Mouse (Mus musculus): ENCODE measurements around the gene Gapvd1. TPM values are rescaled to one million over a fixed set of nuclear protein-coding genes. Genes with fewer than 3 reads are reported as not detected.

Gapvd1 gene
- polyA plus RNA-seq, 1 experiment from 2014 or later, result 39.0 TPM

DNA sequence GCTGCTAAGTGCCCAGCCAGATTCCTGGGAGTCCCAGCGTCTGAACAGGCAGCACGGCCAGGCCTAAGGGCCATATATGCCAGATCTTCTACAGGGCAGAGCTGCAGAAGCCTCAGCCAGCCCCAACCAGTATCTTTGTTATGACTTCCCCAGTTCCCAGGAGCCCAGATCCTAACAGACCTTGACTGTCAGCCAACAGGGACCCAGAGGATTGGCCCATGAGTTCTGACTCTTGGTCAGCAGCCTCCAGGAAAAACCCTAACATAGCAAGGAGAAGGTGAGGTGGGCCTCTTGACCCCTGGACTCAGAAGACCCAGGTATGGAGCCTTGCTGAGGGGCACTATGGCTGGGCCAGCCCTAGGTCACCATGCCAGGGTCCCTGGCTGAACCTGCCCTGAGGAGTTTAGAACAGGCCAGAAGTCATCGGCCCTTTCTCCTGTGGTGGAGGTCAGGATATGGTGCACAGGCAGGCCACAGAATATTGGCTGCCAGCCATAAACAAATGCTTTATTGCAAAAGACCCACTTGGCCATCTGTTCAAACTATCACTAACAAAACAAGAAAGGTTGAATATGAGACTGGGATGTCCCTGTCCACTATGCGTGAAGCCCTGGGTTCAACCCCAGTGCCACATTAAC lies 126.0 kb downstream of the Gapvd1 start:
- Histone ChIP-seq H3K36me3 (replicated peaks; ENCODE audit: insufficient read depth, low read length) (peaks cover 3% of the 10 kb centered on the region; the same call in 1 of the 2 replicates), H3K4me3 (ENCODE audit: low read depth, low read length) (no peak overlapping the region), H3K4me1 (ENCODE audit: insufficient read depth) (peaks cover 10% of the 10 kb centered on the region), H3K9me3 (ENCODE audit: low read length) (no peaks in the 10 kb centered on the region), H3K27ac (ENCODE audit: low read depth) (no peak overlapping the region), H3K27me3 (ENCODE audit: insufficient read depth, low read length) (no peaks in the 10 kb centered on the region), H3K9ac (replicated peaks) (no peak overlapping the region), H3K4me2 (ENCODE audit: low read depth, low read length) (no peak overlapping the region)
- TF ChIP-seq CTCF (IDR thresholded peaks at IDR 0.05; ENCODE audit: low read depth), result no peak
- TF ChIP-seq EP300 (IDR thresholded peaks at IDR 0.05; ENCODE audit: low read depth), result no peak
- 61% methylated on average over 4 of the region's 4 CpGs for WGBS (ENCODE audit: insufficient replicate concordance)
- peak; percentile 73 for ATAC-seq
- no peak for DNase-seq

DNA sequence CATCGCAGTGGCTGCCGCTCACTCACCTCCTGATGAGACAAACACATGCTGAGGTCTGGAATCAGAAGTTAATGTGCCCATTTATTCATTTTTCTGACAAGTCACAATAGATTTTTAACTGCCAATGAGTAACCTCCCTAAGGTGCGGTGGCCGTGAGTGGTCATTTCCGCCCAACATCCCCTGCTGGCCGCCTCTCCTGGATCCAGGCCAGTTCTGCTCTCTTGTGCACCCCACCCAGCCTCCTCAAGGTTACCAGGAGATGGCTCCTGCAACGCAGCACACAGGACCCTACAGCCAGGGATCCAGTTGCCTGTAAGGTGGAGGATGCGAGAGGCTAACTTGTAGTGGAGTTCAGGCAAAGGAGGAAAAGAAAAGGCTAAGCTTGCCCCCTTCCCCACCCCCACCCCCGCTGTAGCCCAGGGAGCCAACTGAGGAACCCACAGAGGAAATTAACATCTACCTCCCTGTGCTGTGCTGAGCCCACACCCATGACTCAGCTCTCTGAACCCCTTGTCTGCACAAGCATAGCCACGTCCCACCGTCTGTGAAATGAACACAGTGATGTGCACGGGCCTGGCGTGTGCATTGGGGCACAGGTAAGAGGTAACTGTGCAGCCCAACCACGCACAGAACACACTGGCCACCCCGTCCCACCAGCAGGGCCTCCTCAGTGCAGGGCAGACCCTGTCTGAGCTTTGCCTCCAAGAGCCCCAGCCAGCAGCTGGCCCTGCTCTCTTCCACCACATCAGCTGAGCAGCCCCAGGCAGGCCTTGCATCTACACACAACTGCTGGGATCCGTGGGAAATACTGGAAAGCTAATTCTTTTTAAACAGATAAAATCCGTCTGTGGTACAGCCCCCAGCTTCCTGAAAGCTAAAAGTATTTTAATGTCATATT lies 127.5 kb downstream of the Gapvd1 start:
- H3K27ac ChIP-seq (ENCODE audit: low read depth), result no peak overlapping the region
- DNase-seq (no peak), ATAC-seq (no peak)
- no peak for TF ChIP-seq EP300 (IDR thresholded peaks at IDR 0.05; ENCODE audit: low read depth)
- TF ChIP-seq CTCF (IDR thresholded peaks at IDR 0.05; ENCODE audit: low read depth), result no peak
- WGBS (ENCODE audit: insufficient replicate concordance), result 55% methylated on average over 17 of the region's 17 CpGs
- peaks cover 5% of the 10 kb centered on the region; the same call in 1 of the 2 replicates for H3K36me3 ChIP-seq (replicated peaks; ENCODE audit: insufficient read depth, low read length)
- H3K27me3 ChIP-seq (ENCODE audit: insufficient read depth, low read length), result no peaks in the 10 kb centered on the region
- no peaks in the 10 kb centered on the region for H3K9me3 ChIP-seq (ENCODE audit: low read length)
- H3K4me2 ChIP-seq (ENCODE audit: low read depth, low read length), result no peak overlapping the region
- H3K4me3 ChIP-seq (ENCODE audit: low read depth, low read length), result no peak overlapping the region
- H3K9ac ChIP-seq (replicated peaks), result no peak overlapping the region
- H3K4me1 ChIP-seq (ENCODE audit: insufficient read depth), result peaks cover 10% of the 10 kb centered on the region

Other genes with a start within 250 kb of the Gapvd1 start
- gene Hspa5, start 16.7 kb upstream of the Gapvd1 start, polyA plus RNA-seq (2015; fragmentation: Nextera tagmentation; extraction: Ambion mirVana), result 384 and 424 TPM in 2 replicates
- 17.0 and 20.4 TPM in 2 replicates for gene Rabepk, start 44.7 kb upstream of the Gapvd1 start, polyA plus RNA-seq (2015; fragmentation: Nextera tagmentation; extraction: Ambion mirVana)
- 36.1 and 38.3 TPM in 2 replicates for gene Fbxw2, start 71.1 kb upstream of the Gapvd1 start, polyA plus RNA-seq (2015; fragmentation: Nextera tagmentation; extraction: Ambion mirVana)
- gene Gm34653, start 77.8 kb upstream of the Gapvd1 start, polyA plus RNA-seq (2015; fragmentation: Nextera tagmentation; extraction: Ambion mirVana), result 0.06 TPM in 1 of 2 replicates, not detected in the other
- gene Cutal, start 119.2 kb upstream of the Gapvd1 start, polyA plus RNA-seq (2015; fragmentation: Nextera tagmentation; extraction: Ambion mirVana), result 7.2 and 8.5 TPM in 2 replicates
- gene Psmd5, start 119.7 kb upstream of the Gapvd1 start, polyA plus RNA-seq (2015; fragmentation: Nextera tagmentation; extraction: Ambion mirVana), result 36.0 and 37.3 TPM in 2 replicates
- 1.1 and 1.3 TPM in 2 replicates for gene Phf19, start 158.8 kb upstream of the Gapvd1 start, polyA plus RNA-seq (2015; fragmentation: Nextera tagmentation; extraction: Ambion mirVana)
- gene Traf1, start 206.5 kb upstream of the Gapvd1 start, polyA plus RNA-seq (2015; fragmentation: Nextera tagmentation; extraction: Ambion mirVana), result 0.34 and 0.43 TPM in 2 replicates

Data from liver, postnatal 0 days (tissue).